Mouse (Mus musculus) C2C12 (cell line): ENCODE measurements around the gene Arhgef3.

Source experiments
- CEBPB ChIP-seq: IDR thresholded peaks from one replicate; pipeline ENCODE4 v1.6.1; 2011; ENCODE audit warnings: low read depth, mild to moderate bottlenecking, control low read depth, moderate library complexity
- CTCF ChIP-seq: IDR thresholded peaks from one replicate; pipeline ENCODE4 v1.5.1; 2011; ENCODE audit not compliant: control insufficient read depth, insufficient read depth, insufficient read length
- FOSL1 ChIP-seq: IDR thresholded peaks from one replicate; pipeline ENCODE4 v1.8.0; 2011; ENCODE audit warnings: mild to moderate bottlenecking, low read length; ENCODE audit not compliant: poor library complexity, insufficient read depth, severe bottlenecking
- MAX ChIP-seq: IDR thresholded peaks from one replicate; pipeline ENCODE4 v1.6.1; 2011; ENCODE audit warnings: mild to moderate bottlenecking, control low read depth
- MYOD1 ChIP-seq: IDR thresholded peaks from one replicate; pipeline ENCODE4 v1.6.1; 2011; ENCODE audit warnings: low read depth; ENCODE audit not compliant: control insufficient read depth, insufficient read length
- MYOG ChIP-seq: IDR thresholded peaks from one replicate; pipeline ENCODE4 v1.6.1; 2011; ENCODE audit not compliant: control insufficient read depth, insufficient read length; ENCODE audit errors: extremely low read depth
- USF1 ChIP-seq: IDR thresholded peaks from one replicate; pipeline ENCODE4 v1.6.1; 2011; ENCODE audit warnings: low read depth, mild to moderate bottlenecking, control low read depth, moderate library complexity

DNA sequence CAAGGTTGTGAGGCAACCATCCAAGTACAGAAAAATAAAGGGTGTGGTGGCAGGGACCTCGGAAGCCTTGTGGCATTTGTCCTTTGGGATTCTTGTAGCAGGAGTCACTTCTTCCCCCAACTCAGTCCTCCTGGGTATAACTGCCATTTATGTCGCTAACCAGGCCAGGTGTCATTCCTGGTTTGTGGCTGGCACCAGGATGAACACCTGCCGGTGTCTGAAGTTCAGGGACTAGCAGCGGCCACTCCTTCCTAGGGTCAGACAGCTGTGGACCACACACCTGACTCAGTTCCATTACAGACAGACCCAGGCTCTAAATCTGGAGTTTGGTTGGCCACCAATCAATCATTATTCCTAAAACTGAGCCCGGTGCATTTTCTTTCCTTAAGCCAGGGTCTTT is 258.8 kb downstream of the Arhgef3 start:
- no peak for TF ChIP-seq CTCF
- TF ChIP-seq MAX: no peak
- no peak for TF ChIP-seq MYOD1
- TF ChIP-seq USF1: no peak
- no peak for TF ChIP-seq MYOG
- no peak for TF ChIP-seq FOSL1
- TF ChIP-seq CEBPB: no peak
